Mouse (Mus musculus) embryo, embryonic 10.5 days (tissue): Measurements from ENCODE around the gene Zcchc14.

Source experiments
- DNase-seq: peaks from one replicate; pipeline ENCODE4 v3.0.0-alpha.2; 2015; ENCODE audit warnings: low spot score

Gene Zcchc14

GRCm38 (mm10) chr8:121583653-121584052, 69.0 kb downstream of the Zcchc14 start:
- DNase-seq, result no peak

- DNase-seq, result no peak
Measured at GRCm38 (mm10) chr8:121580465-121580864, 72.2 kb downstream of the Zcchc14 start.

GRCm38 (mm10) chr8:121578676-121579451, 73.8 kb downstream of the Zcchc14 start, which contains the start of gene Fbxo31:
TSS of gene Fbxo31 (minus strand) at chr8:121578806.
- peak; percentile 97 for DNase-seq

GRCm38 (mm10) chr8:121577751-121578675, 74.7 kb downstream of the Zcchc14 start:
- peak; percentile 46 for DNase-seq

GRCm38 (mm10) chr8:121575661-121576060, 77.0 kb downstream of the Zcchc14 start:
- DNase-seq, result no peak

GRCm38 (mm10) chr8:121573275-121573674, 79.4 kb downstream of the Zcchc14 start:
- DNase-seq, result no peak

- DNase-seq, result no peak
Measured at GRCm38 (mm10) chr8:121572121-121572520, 80.6 kb downstream of the Zcchc14 start.

GRCm38 (mm10) chr8:121570801-121571200, 81.9 kb downstream of the Zcchc14 start:
- DNase-seq, result no peak

GRCm38 (mm10) chr8:121570335-121570734, 82.4 kb downstream of the Zcchc14 start:
- no peak for DNase-seq

GRCm38 (mm10) chr8:121568321-121568720, 84.4 kb downstream of the Zcchc14 start:
- DNase-seq, result no peak

- DNase-seq, result no peak
Measured at GRCm38 (mm10) chr8:121563701-121564100, 89.0 kb downstream of the Zcchc14 start.

- no peak for DNase-seq
Measured at GRCm38 (mm10) chr8:121562941-121563351, 89.8 kb downstream of the Zcchc14 start.

GRCm38 (mm10) chr8:121561636-121562345, 90.9 kb downstream of the Zcchc14 start:
- no peak for DNase-seq

GRCm38 (mm10) chr8:121560432-121561100, 92.1 kb downstream of the Zcchc14 start:
- no peak for DNase-seq

- DNase-seq, result no peak
Measured at GRCm38 (mm10) chr8:121559801-121560200, 92.9 kb downstream of the Zcchc14 start.

GRCm38 (mm10) chr8:121558538-121558937, 94.2 kb downstream of the Zcchc14 start:
- no peak for DNase-seq

- no peak for DNase-seq
Measured at GRCm38 (mm10) chr8:121557746-121558145, 95.0 kb downstream of the Zcchc14 start.

GRCm38 (mm10) chr8:121553831-121554475, 98.7 kb downstream of the Zcchc14 start:
- DNase-seq, result no peak

GRCm38 (mm10) chr8:121552506-121552905, 100.2 kb downstream of the Zcchc14 start:
- no peak for DNase-seq

- no peak for DNase-seq
Measured at GRCm38 (mm10) chr8:121551065-121551985, 101.4 kb downstream of the Zcchc14 start.
